ENCODE assay signal across 35 mouse cellular contexts in genomic region chr8:43182281-43182680, GRCm38 (mm10). TPM values are rescaled to one million over a fixed set of nuclear protein-coding genes. Genes with fewer than 3 reads are reported as not detected.
DNase-seq lines count a peak whose midpoint lies in the region; ATAC-seq and TF ChIP-seq lines count a peak whose summit lies in the region.
"Had no signal": no experiment of that assay in that cellular context is flagged by ENCODE, and none has a peak within 500 bp of the region (broad histone marks: within the 10 kb centered on the region; RNA-seq: fewer than 3 reads in every experiment).

No protein-coding gene starts in this region.

- no peak overlapping the region for H3K4me3 ChIP-seq in embryonic facial prominence, embryonic 13.5 days
- no peak overlapping the region for H3K4me3 ChIP-seq in embryonic facial prominence, embryonic 10.5 days
- H3K4me3 ChIP-seq in E14TG2a.4 (replicated peaks; ENCODE audit: low read length) (peak overlapping the region; percentile 87), ES-E14 (ENCODE audit: insufficient read depth in 1 of 2, low read depth in 1 of 2, low read length in 2 of 2, poor library complexity in 1 of 2, severe bottlenecking in 1 of 2) (peak overlapping the region; percentile 18 to 79; a peak in 3 of 4 replicates)
- H3K4me3 ChIP-seq: forebrain, embryonic 10.5 days; forebrain, embryonic 13.5 days; gastrocnemius, adult 2 months; heart, embryonic 12.5 days; heart, embryonic 15.5 days had no signal

- H3K9me3 ChIP-seq in embryonic facial prominence, embryonic 13.5 days, result no peaks in the 10 kb centered on the region
- H3K9me3 ChIP-seq in embryonic facial prominence, embryonic 10.5 days, result no peaks in the 10 kb centered on the region
- H3K9me3 ChIP-seq in E14TG2a.4 (ENCODE audit: low read length) (no peaks in the 10 kb centered on the region), ES-E14 (ENCODE audit: control insufficient read depth, insufficient read depth, low read depth, low read length) (no peaks in the 10 kb centered on the region)
- H3K9me3 ChIP-seq: forebrain, embryonic 13.5 days; heart, embryonic 15.5 days had no signal

- in situ Hi-C loops in ES-E14 (cut with MboI; ENCODE audit: low sequenced_read_pairs in 2 of 2, unreplicated experiment in 2 of 2), result no loop called here

- no peaks in the 10 kb centered on the region for H3K27me3 ChIP-seq in embryonic facial prominence, embryonic 13.5 days
- no peaks in the 10 kb centered on the region for H3K27me3 ChIP-seq in embryonic facial prominence, embryonic 10.5 days (replicated peaks; ENCODE audit: low read depth, poor library complexity, severe bottlenecking)
- no peaks in the 10 kb centered on the region for H3K27me3 ChIP-seq in E14TG2a.4 (ENCODE audit: insufficient read depth, low read length)
- H3K27me3 ChIP-seq: CH12.LX; forebrain, embryonic 13.5 days; heart, embryonic 12.5 days; heart, embryonic 15.5 days had no signal

- peak; percentile 26; the same call in 1 of the 2 replicates for ATAC-seq in embryonic facial prominence, embryonic 13.5 days (ENCODE audit: insufficient number of reproducible peaks, insufficient read depth, low FRiP score, low TSS enrichment, low read depth)
- ATAC-seq: forebrain, embryonic 13.5 days; forebrain, postnatal 0 days; hindbrain, postnatal 0 days; inflammation-experienced regulatory T-cells, adult 6 months; intestine, embryonic 16.5 days had no signal

- no peak overlapping the region for H3K27ac ChIP-seq in embryonic facial prominence, embryonic 13.5 days
- no peak overlapping the region for H3K27ac ChIP-seq in embryonic facial prominence, embryonic 10.5 days (replicated peaks)
- H3K27ac ChIP-seq in ES-E14 (ENCODE audit: insufficient read depth, low read depth, low read length, poor library complexity, severe bottlenecking), result no peak overlapping the region
- H3K27ac ChIP-seq: forebrain, embryonic 10.5 days; forebrain, embryonic 13.5 days; gastrocnemius, adult 2 months; heart, embryonic 15.5 days; hindbrain, embryonic 14.5 days; hindbrain, postnatal 0 days had no signal

- H3K9ac ChIP-seq in embryonic facial prominence, embryonic 13.5 days, result no peak overlapping the region
- peak overlapping the region; percentile 30; the same call in 1 of the 2 replicates for H3K9ac ChIP-seq in ES-E14 (ENCODE audit: insufficient read depth, low read depth, low read length, poor library complexity, severe bottlenecking)
- H3K9ac ChIP-seq: forebrain, embryonic 13.5 days; forebrain, postnatal 0 days; heart, embryonic 12.5 days; heart, embryonic 15.5 days; hindbrain, embryonic 14.5 days had no signal

- 85% methylated on average over 2 of the region's 2 CpGs for WGBS in embryonic facial prominence, embryonic 13.5 days
- WGBS in embryonic facial prominence, embryonic 10.5 days, result 83% methylated on average over 2 of the region's 2 CpGs

- no peak overlapping the region for H3K4me2 ChIP-seq in embryonic facial prominence, embryonic 13.5 days
- H3K4me2 ChIP-seq: forebrain, embryonic 13.5 days; heart, embryonic 12.5 days; heart, embryonic 15.5 days; hindbrain, embryonic 14.5 days had no signal

- TF ChIP-seq CTCF in E14TG2a.4 (conservative IDR thresholded peaks at IDR 0.05; ENCODE audit: low read length), result no peak

- H3K4me1 ChIP-seq in embryonic facial prominence, embryonic 13.5 days, result no peaks in the 10 kb centered on the region
- no peaks in the 10 kb centered on the region for H3K4me1 ChIP-seq in embryonic facial prominence, embryonic 10.5 days
- H3K4me1 ChIP-seq in E14TG2a.4 (replicated peaks; ENCODE audit: low read depth, low read length) (peaks cover 59% of the 10 kb centered on the region), ES-E14 (ENCODE audit: control insufficient read depth in 2 of 2, insufficient read depth in 2 of 2, low read length in 2 of 2, poor library complexity in 1 of 2) (peaks cover 2 to 12% of the 10 kb centered on the region in 2 experiments; a peak in 3 of 4 replicates)
- H3K4me1 ChIP-seq: forebrain, embryonic 10.5 days; forebrain, embryonic 13.5 days; heart, embryonic 15.5 days had no signal

- no peak for DNase-seq in embryonic facial prominence, embryonic 10.5 days (ENCODE audit: low spot score)
- DNase-seq in ES-E14 (ENCODE audit: low read depth, low spot score), result no peak
- no peak for DNase-seq in B cell, adult 2 months
- no peak for DNase-seq in adrenal gland, postnatal 10 days
- DNase-seq: adrenal gland, postnatal 14 days; cerebellum, adult 11 months; cerebellum, adult 2 months; cerebellum, adult 9-11 months; cerebellum, postnatal 25 days; forebrain, postnatal 0 days; gastrocnemius, adult 2 months; gastrocnemius, postnatal 14 days; heart, adult 18-20 months; heart, postnatal 14 days; heart, postnatal 4 days; kidney, adult 18-20 months had no signal

- no peaks in the 10 kb centered on the region for H3K36me3 ChIP-seq in embryonic facial prominence, embryonic 13.5 days
- no peaks in the 10 kb centered on the region for H3K36me3 ChIP-seq in embryonic facial prominence, embryonic 10.5 days (replicated peaks)
- peaks cover 59% of the 10 kb centered on the region for H3K36me3 ChIP-seq in E14TG2a.4 (ENCODE audit: insufficient read depth, low read length)
- H3K36me3 ChIP-seq in ES-E14 (ENCODE audit: control insufficient read depth, insufficient read depth, low read length, poor library complexity, severe bottlenecking), result peaks cover 34% of the 10 kb centered on the region
- H3K36me3 ChIP-seq: forebrain, embryonic 10.5 days; heart, embryonic 12.5 days; heart, embryonic 15.5 days had no signal

TF ChIP-seq in ES-E14, 5 proteins besides CTCF, POLR2A, EP300 and RAD21:
- TF ChIP-seq MAFK (IDR thresholded peaks at IDR 0.05; ENCODE audit: insufficient read depth, low read depth, low read length), result no peak
- no peak for TF ChIP-seq CHD2 (IDR thresholded peaks at IDR 0.05; ENCODE audit: low read depth, low read length)
- no peak for TF ChIP-seq ZNF384 (IDR thresholded peaks at IDR 0.05; ENCODE audit: low read depth, low read length)
- no peak for TF ChIP-seq ZC3H11A (IDR thresholded peaks at IDR 0.05; ENCODE audit: borderline replicate concordance, low read depth, low read length)
- no peak for TF ChIP-seq HCFC1 (IDR thresholded peaks at IDR 0.05; ENCODE audit: borderline replicate concordance, insufficient read depth, low read length)
TF ChIP-seq in ES-E14: peak in this region for 0.

RNA-seq across cellular contexts. Expression of gene Triml2, which starts 1.9 kb away (rescaled TPM):
- polyA plus RNA-seq in embryonic facial prominence, embryonic 13.5 days (2015; fragmentation: Nextera tagmentation; extraction: Ambion mirVana), result not detected in 2 replicates
- polyA plus RNA-seq in embryonic facial prominence, embryonic 10.5 days (2016; fragmentation: Nextera tagmentation; extraction: Ambion mirVana), result not detected in 2 replicates
- total RNA-seq in ES-E14 (2012; rRNA removed), result 78.9 and 99.5 TPM in 2 replicates
- total RNA-seq in adrenal gland, postnatal 10 days (2021), result not detected
- total RNA-seq: adrenal gland, adult 18-20 months; adrenal gland, postnatal 14 days; adrenal gland, postnatal 4 days; CH12.LX; common myeloid progenitor, adult 5-6 weeks; gastrocnemius, adult 2 months; gastrocnemius, postnatal 14 days; gastrocnemius, postnatal 4 days; heart, adult 18-20 months; heart, postnatal 14 days; heart, postnatal 4 days; hindbrain, postnatal 0 days; MEL had no signal
- polyA plus RNA-seq: cerebellum, adult 2 months; embryonic facial prominence, embryonic 14.5 days; forebrain, embryonic 10.5 days; forebrain, embryonic 13.5 days; forebrain, postnatal 0 days; heart, embryonic 15.5 days; hindbrain, embryonic 11.5 days; hindbrain, embryonic 14.5 days; hindbrain, postnatal 0 days; inflammation-experienced regulatory T-cells, adult 6 months; intestine, embryonic 16.5 days had no signal

RNA-seq across cellular contexts. Expression of gene Triml1, which starts 41.0 kb away (rescaled TPM):
- not detected in 2 replicates for polyA plus RNA-seq in embryonic facial prominence, embryonic 13.5 days (2015; fragmentation: Nextera tagmentation; extraction: Ambion mirVana)
- polyA plus RNA-seq in embryonic facial prominence, embryonic 10.5 days (2016; fragmentation: Nextera tagmentation; extraction: Ambion mirVana), result not detected in 2 replicates
- 35.5 and 56.9 TPM in 2 replicates for total RNA-seq in ES-E14 (2012; rRNA removed)
- total RNA-seq in adrenal gland, postnatal 10 days (2021), result not detected
- total RNA-seq: adrenal gland, adult 18-20 months; adrenal gland, postnatal 14 days; adrenal gland, postnatal 4 days; CH12.LX; common myeloid progenitor, adult 5-6 weeks; forebrain, postnatal 0 days; gastrocnemius, adult 2 months; gastrocnemius, postnatal 14 days; gastrocnemius, postnatal 4 days; heart, adult 18-20 months; heart, postnatal 14 days; heart, postnatal 4 days; hindbrain, postnatal 0 days; MEL had no signal
- polyA plus RNA-seq: cerebellum, adult 2 months; embryonic facial prominence, embryonic 14.5 days; forebrain, embryonic 10.5 days; forebrain, embryonic 13.5 days; forebrain, postnatal 0 days; frontal cortex, adult 2 months; heart, embryonic 12.5 days; heart, embryonic 15.5 days; hindbrain, embryonic 11.5 days; hindbrain, embryonic 14.5 days; hindbrain, postnatal 0 days; inflammation-experienced regulatory T-cells, adult 6 months; intestine, embryonic 16.5 days had no signal

Comparison
In these comparisons a context has a peak if more than half of its experiments do, and no peak if none do; other contexts are left out.
1. H3K4me3 ChIP-seq: peak in E14TG2a.4 (single experiment) and ES-E14 (2 of 2); none in embryonic facial prominence, embryonic 13.5 days (single experiment) and embryonic facial prominence, embryonic 10.5 days (single experiment).
2. RNA of gene Triml2, which starts 1.9 kb away (total RNA-seq): 78.9 to 99.5 TPM in ES-E14; not detected in adrenal gland, postnatal 10 days; every median in the first group is over 10 times any median in the second.
3. RNA of gene Triml1, which starts 41.0 kb away (total RNA-seq): 35.5 to 56.9 TPM in ES-E14; not detected in adrenal gland, postnatal 10 days; every median in the first group is over 10 times any median in the second.